Mouse (Mus musculus) retina, postnatal 1 day (tissue): ENCODE measurements at regions not wholly inside any gene's neighbourhood (a gene's known extent, or its start where the extent isn't known, plus 50 kb on each side); places are given as distances from the start of the nearest gene placed in this dataset.

Source experiments
- DNase-seq: peaks from one replicate; pipeline ENCODE4 v3.0.0-alpha.2; 2012

DNA sequence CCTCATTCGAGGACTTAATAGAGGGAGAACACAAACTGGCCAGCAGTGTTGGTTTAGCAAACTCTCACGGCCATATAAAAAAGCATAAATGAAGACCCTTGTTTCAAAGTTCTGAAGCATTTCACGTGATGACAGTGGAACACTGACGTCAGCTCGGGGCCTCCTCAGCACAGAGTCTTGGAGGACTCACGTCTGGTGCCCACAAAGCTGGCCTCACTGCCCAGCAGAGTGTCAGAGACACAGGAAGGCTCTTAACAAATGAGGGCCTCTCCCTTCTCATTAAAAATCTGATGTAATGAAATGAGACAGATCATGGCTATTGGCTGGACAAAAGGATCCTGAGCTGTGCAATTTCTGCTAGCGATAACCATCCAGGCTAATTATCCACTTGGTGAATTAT, 330.6 kb downstream of the Wdr11 start:
- peak; percentile 92 for DNase-seq

GRCm38 (mm10) chr7:129936731-129937130, 345.1 kb downstream of the Wdr11 start:
- DNase-seq: no peak

DNA sequence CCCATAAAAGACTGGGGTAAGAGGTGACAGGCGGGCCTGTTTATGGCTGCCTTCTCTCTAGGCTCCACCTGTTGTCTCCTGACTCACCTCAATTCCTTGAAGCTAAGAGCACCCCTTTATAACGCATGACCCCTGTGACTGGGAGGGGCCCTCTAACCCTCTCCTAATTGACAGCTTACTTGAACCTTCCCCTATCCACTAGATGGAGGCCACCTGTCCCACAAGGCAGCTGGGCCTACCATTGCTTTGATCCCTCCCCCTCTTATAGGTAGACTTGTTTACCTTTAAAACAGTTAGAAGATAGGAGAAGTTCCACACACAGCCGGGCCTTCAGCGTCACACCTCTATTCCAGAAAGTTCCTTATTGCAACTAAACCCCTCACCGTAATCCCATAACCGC, 346.1 kb downstream of the Wdr11 start:
- DNase-seq: no peak

- DNase-seq: no peak
These were observed 346.5 kb downstream of the Wdr11 start for GRCm38 (mm10) chr7:129938141-129938540.

DNA sequence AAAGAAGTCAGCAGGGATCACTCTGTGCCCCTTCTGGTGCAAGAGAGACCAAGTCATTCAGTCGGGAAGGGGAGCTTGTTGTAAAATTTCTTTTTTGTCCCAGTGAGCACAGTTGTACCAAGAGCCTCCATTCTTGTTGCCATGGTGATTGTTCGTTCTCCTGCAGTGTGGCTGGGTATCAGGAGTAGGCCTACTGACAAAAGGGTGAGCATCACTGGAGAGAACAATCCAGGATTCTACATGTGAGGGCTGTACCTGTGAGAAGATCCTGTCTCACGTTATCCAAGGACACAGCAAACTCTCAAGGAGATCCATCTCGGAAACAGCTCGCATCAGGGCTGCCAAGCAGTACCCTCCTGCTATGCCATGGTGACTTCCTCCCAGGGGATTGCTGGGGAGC, 347.6 kb downstream of the Wdr11 start:
- DNase-seq: no peak

DNA sequence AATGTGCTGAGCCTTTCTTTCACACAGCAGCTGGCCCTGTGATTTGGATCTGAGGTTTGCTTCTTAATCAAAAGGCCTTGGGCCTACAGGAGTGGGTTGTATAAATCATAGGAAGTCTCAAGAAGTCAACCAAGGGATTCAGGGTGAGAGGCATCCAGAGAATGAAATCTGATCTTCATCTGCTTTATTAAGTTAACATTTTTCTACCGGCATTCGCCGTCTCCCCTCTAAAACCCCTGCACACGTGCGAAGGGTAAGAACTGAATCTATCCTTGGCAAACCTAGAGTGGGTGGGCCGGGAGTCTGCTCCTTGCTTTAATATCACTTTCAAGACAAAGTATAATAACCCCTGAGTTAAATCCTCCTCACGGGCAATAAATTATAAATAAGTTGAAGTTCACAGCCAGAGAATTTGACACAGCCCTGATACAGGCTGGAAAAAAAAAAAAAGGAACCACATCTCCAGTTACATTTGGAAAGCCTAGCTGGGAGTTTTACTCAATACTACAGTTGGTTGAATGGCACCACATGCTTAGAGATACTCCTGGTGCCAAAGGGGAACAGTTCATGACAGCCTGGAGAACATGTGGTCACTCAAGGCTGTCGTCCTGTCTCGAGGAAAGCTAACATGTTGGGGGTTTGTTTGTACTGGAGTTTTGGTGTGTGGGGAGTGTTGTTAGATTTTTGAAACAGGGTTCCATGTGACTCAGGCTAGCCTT, 349.8 kb downstream of the Wdr11 start:
- no peak for DNase-seq

- no peak for DNase-seq
These were observed 357.0 kb downstream of the Wdr11 start for GRCm38 (mm10) chr7:129948613-129949110.

GRCm38 (mm10) chr7:129950456-129950855, 358.8 kb downstream of the Wdr11 start:
- no peak for DNase-seq

DNA sequence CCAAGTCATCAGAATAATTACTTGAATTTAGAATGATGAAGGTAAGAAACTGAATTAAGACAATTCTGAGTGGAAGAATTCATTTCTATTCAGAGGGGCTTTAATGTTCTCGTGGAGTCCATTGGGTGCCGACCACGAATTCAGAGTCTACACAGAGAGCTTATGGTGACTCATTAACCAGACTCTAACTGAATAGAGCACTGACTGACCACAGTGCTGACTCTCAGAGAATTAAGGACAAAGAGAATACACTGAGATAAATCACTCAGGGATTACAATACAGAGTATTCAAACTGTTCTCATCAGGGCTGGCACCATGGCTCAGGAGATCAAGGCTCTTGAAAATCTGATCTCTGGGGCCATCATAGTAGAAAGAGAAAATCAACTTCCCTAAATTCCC, 366.7 kb downstream of the Wdr11 start:
- DNase-seq: no peak

GRCm38 (mm10) chr7:129962575-129962974, 370.9 kb downstream of the Wdr11 start:
- DNase-seq: no peak

- no peak for DNase-seq
These were observed 372.5 kb downstream of the Wdr11 start for GRCm38 (mm10) chr7:129964192-129964591.

- no peak for DNase-seq
These were observed 373.8 kb downstream of the Wdr11 start for GRCm38 (mm10) chr7:129965281-129966051.

GRCm38 (mm10) chr7:129966771-129967170, 375.1 kb downstream of the Wdr11 start:
- no peak for DNase-seq

DNA sequence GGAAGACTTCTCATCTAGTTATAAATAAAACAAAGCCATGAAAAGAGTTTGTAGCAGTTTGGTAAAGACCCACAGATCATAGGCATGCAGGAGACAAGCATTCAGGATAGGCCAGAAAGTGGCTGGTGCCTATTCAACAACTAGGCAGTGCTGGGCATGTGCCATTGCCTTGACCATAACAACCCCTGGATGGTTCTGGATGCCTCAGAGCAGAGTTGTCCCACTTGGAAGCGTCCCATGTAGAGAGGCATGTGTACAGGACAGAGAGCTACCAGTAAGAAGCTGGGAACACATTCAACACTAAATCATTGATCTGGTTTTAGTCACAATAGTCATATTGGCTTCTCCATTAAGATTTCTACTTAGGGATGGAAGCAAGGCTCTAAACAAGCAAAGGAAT, 378.5 kb downstream of the Wdr11 start:
- DNase-seq: no peak

DNA sequence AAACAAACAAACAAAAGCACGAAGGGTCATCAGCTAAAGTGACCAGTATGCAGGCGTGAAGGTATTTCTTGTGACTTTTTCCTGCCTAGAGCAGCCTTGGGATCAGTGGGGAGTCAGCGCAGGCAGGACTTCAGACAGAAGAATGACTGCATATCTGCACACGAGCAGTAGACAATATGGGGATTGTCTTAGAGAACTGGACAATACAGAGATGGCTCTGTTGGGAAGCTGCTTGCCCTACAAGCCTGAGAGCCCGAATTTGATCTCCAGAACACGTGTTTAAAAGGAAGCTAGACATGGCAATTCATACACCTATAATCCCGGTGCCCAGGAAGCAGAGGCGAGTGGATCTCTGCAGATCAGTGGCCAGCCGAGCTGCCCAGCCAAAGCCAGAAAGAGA, 382.5 kb downstream of the Wdr11 start:
- DNase-seq: no peak

GRCm38 (mm10) chr7:129974837-129975236, 383.2 kb downstream of the Wdr11 start:
- DNase-seq: no peak

DNA sequence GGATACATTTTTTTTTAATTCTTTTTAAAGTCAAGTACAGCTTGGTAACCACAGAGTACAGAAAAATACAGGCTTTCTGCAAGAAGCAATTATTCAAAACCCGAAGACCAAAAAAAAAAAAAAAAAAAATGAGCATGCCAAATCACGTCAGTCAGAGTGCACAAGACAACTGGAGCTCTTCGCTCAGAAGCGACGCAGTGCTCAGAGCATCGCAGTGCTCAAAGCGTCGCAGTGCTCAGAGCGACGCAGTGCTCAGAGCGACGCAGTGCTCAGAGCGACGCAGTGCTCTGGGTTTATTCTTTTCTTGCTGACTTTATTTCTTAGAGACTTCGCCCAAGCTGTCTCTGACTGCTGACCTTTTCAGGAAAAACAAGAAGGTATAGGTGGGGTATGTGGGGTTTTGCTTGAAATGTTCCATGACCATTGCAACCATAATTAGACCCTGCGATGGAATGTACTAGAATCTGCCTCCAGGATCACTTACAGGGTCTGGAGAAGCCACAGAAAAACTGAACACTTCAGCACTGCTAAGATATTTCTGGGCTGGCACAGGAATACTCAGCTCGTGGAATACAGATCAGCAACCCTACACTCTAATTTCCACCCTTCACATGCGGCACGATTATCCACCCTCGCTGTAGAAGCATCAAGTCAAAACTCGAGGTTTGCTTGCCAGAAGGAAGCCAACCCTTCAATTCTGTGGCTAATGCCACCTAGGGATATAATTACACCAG, 384.3 kb downstream of the Wdr11 start:
- no peak for DNase-seq

GRCm38 (mm10) chr7:129978576-129978975, 386.9 kb downstream of the Wdr11 start:
- no peak for DNase-seq

- DNase-seq: peak; percentile 46
These were observed 387.7 kb downstream of the Wdr11 start for GRCm38 (mm10) chr7:129979337-129979736.

DNA sequence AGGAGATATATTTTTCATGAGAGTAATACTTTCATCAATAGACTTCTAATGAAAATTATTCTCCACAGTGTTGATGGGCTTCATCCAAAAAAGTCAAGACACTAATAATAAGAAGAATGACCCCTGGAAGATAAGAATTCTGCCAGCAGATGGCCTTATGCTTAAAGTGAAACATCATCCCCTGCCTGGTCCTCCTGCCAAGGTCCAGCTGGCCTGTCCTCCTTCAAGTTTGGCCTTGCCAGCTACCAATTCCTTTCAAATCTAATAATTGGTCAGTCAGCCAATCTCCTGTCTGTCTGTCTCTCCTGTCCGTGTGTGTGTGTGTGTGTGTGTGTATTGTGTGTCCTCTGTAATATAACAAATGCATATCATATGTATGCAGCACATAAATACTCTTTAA, 388.8 kb downstream of the Wdr11 start:
- no peak for DNase-seq

DNA sequence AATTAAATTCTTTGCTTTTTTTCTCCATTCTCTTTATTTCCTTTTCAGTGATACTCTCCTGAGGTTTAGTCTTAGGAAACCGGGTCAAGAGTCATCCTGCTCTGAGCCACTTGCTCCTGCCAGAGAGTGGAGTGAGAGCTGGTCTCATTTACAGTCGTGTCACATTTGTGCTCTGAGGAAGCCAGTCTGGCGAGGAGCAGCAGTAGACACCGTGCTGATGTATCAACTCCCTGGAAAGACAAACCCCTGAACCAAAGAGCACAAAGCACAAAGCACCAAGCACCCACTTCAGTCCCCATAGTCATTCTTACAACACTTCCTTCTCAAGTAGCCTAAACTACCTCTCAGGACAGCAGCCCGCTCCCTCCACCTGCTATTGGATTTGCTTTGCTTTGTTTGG, 390.7 kb downstream of the Wdr11 start:
- no peak for DNase-seq

GRCm38 (mm10) chr7:129983601-129984120, 392.0 kb downstream of the Wdr11 start:
- no peak for DNase-seq

DNA sequence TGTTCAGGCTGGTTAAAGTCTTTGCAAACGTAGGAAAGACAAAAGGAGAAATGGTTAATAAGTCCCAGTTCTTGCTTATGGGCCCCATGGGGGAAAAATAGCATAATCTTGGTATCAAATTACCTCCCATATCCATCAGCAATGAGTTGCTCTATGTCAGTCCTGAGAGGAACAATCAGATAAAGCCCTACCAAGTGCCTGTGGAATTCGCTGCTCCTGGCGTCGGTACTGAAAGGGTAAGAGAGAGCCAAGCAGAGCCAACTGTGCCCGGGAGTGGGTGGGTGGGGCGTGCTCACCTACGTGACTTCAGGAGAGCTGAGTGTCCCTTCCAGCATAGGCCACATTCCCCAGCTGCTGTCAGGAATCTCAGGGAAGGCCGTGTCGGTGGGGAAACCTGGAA, 392.7 kb downstream of the Wdr11 start:
- DNase-seq: no peak
